Mouse (Mus musculus): ENCODE results near the gene Lfng. TPM values are rescaled to one million over a fixed set of nuclear protein-coding genes. Genes with fewer than 3 reads are reported as not detected.

The Lfng gene
- polyA plus RNA-seq, 1 experiment from 2014 or later = 7.1 TPM

DNA sequence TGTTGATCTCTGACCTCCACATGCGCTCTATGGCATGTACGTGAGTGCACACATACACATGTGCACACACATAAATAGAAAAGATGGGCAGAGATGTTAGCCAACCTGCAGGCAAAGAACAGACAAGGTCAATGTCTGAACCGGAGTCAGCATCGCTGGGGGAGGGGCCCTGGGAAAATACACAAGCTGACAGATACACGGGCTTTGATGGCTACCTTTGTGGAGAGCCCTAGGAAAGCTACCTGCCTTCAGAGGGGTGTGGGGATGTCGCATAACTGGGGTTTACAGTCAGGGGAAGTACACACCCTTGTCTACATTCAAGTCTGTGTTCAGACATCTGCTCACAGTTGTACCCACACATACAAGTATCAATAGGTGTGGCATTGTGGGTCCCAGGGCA, 31.4 kb downstream of the Lfng start:
- Histone ChIP-seq H3K9ac (ENCODE audit: low read depth, low read length) (no peak overlapping the region), H3K4me2 (replicated peaks; ENCODE audit: low read depth) (no peak overlapping the region), H3K4me1 (replicated peaks; ENCODE audit: control insufficient read depth, insufficient read depth, low read length) (no peaks in the 10 kb centered on the region), H3K27ac (ENCODE audit: low read depth, low read length) (no peak overlapping the region), H3K4me3 (ENCODE audit: low read depth, low read length) (no peak overlapping the region), H3K9me3 (ENCODE audit: control insufficient read depth) (no peaks in the 10 kb centered on the region), H3K27me3 (replicated peaks; ENCODE audit: control insufficient read depth, insufficient read depth, low read length) (no peaks in the 10 kb centered on the region), H3K36me3 (ENCODE audit: control insufficient read depth, insufficient read depth) (peaks cover 30% of the 10 kb centered on the region)
- 81% methylated on average over 6 of the region's 6 CpGs for WGBS
- TF ChIP-seq CTCF (IDR thresholded peaks at IDR 0.05; ENCODE audit: low read depth) = no peak
- no peak for ATAC-seq

DNA sequence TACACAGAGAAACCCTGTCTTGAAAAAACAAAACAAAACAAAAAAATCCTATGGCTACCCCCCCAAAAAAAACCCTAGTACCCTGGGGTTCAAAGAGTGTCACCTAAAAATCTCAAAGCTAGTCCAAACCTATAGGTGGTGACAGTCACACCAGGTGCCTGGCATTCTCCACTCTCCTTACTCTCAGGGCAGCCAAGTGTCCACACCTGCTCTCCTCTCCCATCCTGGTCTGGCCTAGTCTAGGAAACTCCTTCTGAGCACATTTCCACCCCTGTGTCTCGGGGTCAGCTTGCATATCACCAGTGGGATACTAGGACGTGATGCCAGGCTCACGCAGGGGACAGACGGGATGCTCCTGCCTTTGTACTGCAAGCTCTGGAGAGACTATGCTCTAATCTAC, 32.2 kb downstream of the Lfng start:
- no peak for TF ChIP-seq CTCF (IDR thresholded peaks at IDR 0.05; ENCODE audit: low read depth)
- Histone ChIP-seq H3K4me1 (replicated peaks; ENCODE audit: control insufficient read depth, insufficient read depth, low read length) (no peaks in the 10 kb centered on the region), H3K4me3 (ENCODE audit: low read depth, low read length) (no peak overlapping the region), H3K9ac (ENCODE audit: low read depth, low read length) (no peak overlapping the region), H3K27me3 (replicated peaks; ENCODE audit: control insufficient read depth, insufficient read depth, low read length) (no peaks in the 10 kb centered on the region), H3K4me2 (replicated peaks; ENCODE audit: low read depth) (no peak overlapping the region), H3K27ac (ENCODE audit: low read depth, low read length) (no peak overlapping the region), H3K9me3 (ENCODE audit: control insufficient read depth) (no peaks in the 10 kb centered on the region), H3K36me3 (ENCODE audit: control insufficient read depth, insufficient read depth) (peaks cover 22% of the 10 kb centered on the region)
- whole genome bisulfite sequencing = 86% methylated on average over 4 of the region's 4 CpGs
- no peak for ATAC-seq

DNA sequence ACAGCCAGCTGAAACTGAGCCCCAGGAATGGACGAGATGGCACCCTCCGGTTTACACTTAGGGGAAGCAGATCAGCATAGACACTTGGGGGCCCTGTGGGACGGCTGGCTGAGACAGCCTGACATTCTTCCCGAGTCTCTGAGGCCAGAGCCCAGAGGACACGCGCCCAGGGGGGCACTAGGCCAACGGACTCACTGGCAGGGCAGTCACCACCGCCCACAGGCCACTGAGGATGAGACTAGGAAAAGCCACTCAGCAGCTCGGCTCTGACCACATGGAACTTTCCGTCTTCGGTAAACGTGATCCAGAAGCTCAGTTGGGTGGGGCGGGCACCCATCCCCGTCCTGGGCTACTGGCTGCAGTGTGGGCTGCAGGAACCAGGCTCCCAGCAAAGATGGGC, 32.8 kb downstream of the Lfng start:
- ATAC-seq = no peak
- Histone ChIP-seq H3K4me3 (ENCODE audit: low read depth, low read length) (no peak overlapping the region), H3K4me2 (replicated peaks; ENCODE audit: low read depth) (no peak overlapping the region), H3K27ac (ENCODE audit: low read depth, low read length) (peak overlapping the region; percentile 21; the same call in 1 of the 2 replicates), H3K36me3 (ENCODE audit: control insufficient read depth, insufficient read depth) (peaks cover 16% of the 10 kb centered on the region), H3K4me1 (replicated peaks; ENCODE audit: control insufficient read depth, insufficient read depth, low read length) (no peaks in the 10 kb centered on the region), H3K9ac (ENCODE audit: low read depth, low read length) (no peak overlapping the region), H3K9me3 (ENCODE audit: control insufficient read depth) (no peaks in the 10 kb centered on the region), H3K27me3 (replicated peaks; ENCODE audit: control insufficient read depth, insufficient read depth, low read length) (no peaks in the 10 kb centered on the region)
- no peak for TF ChIP-seq CTCF (IDR thresholded peaks at IDR 0.05; ENCODE audit: low read depth)
- WGBS = 79% methylated on average over 14 of the region's 14 CpGs

DNA sequence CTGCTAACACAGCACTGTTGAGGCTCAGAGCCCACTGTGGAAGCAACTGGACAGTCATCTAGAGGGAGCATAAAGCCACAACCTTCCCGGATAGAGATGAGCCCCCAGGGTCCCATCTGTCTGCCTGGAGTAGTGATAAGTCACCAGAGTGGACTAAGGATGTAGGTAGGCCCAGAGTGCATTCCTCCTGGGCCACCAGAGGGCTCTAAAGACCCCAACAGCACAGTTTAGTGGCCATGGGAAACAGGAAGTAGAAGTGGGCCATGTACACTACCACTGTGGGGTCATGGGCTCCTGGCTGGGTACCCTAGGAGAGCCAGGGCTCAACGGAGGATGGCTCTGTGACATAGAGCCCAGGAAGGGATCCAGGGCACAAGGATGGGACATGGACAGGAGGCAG, 33.7 kb downstream of the Lfng start:
- ATAC-seq = no peak
- H3K27ac ChIP-seq (ENCODE audit: low read depth, low read length) = 0 out of 2 replicates have a peak overlapping the region, but pooled peaks have one; percentile 8

GRCm38 (mm10) chr5:140641254-140641928, 34.3 kb downstream of the Lfng start:
- Histone ChIP-seq H3K9me3 (ENCODE audit: control insufficient read depth) (no peaks in the 10 kb centered on the region), H3K27me3 (replicated peaks; ENCODE audit: control insufficient read depth, insufficient read depth, low read length) (no peaks in the 10 kb centered on the region), H3K4me1 (replicated peaks; ENCODE audit: control insufficient read depth, insufficient read depth, low read length) (0 out of 2 replicates have a peak, but pooled peaks cover 2% of the 10 kb centered on the region), H3K4me2 (replicated peaks; ENCODE audit: low read depth) (no peak overlapping the region), H3K27ac (ENCODE audit: low read depth, low read length) (peak overlapping the region; percentile 8; the same call in 1 of the 2 replicates), H3K4me3 (ENCODE audit: low read depth, low read length) (no peak overlapping the region), H3K36me3 (ENCODE audit: control insufficient read depth, insufficient read depth) (peaks cover 14% of the 10 kb centered on the region; the same call in 1 of the 2 replicates), H3K9ac (ENCODE audit: low read depth, low read length) (no peak overlapping the region)
- no peak for TF ChIP-seq CTCF (IDR thresholded peaks at IDR 0.05; ENCODE audit: low read depth)
- 66% methylated on average over 10 of the region's 10 CpGs for WGBS
- peak; percentile 32; the same call in 1 of the 2 replicates for ATAC-seq

More for the DNA sequence above, 33.7 kb downstream of the Lfng start:
- H3K9ac ChIP-seq (ENCODE audit: low read depth, low read length) = no peak overlapping the region
- H3K4me3 ChIP-seq (ENCODE audit: low read depth, low read length) = no peak overlapping the region
- 81% methylated on average over 2 of the region's 2 CpGs for WGBS
- H3K4me2 ChIP-seq (replicated peaks; ENCODE audit: low read depth) = no peak overlapping the region
- H3K36me3 ChIP-seq (ENCODE audit: control insufficient read depth, insufficient read depth) = peaks cover 11% of the 10 kb centered on the region; the same call in 1 of the 2 replicates
- H3K4me1 ChIP-seq (replicated peaks; ENCODE audit: control insufficient read depth, insufficient read depth, low read length) = no peaks in the 10 kb centered on the region
- H3K9me3 ChIP-seq (ENCODE audit: control insufficient read depth) = no peaks in the 10 kb centered on the region
- peak; percentile 59 for TF ChIP-seq CTCF (IDR thresholded peaks at IDR 0.05; ENCODE audit: low read depth)
- no peaks in the 10 kb centered on the region for H3K27me3 ChIP-seq (replicated peaks; ENCODE audit: control insufficient read depth, insufficient read depth, low read length)

- Histone ChIP-seq H3K4me3 (ENCODE audit: low read depth, low read length) (no peak overlapping the region), H3K4me2 (replicated peaks; ENCODE audit: low read depth) (no peak overlapping the region), H3K27ac (ENCODE audit: low read depth, low read length) (no peak overlapping the region; the same call in 1 of the 2 replicates), H3K4me1 (replicated peaks; ENCODE audit: control insufficient read depth, insufficient read depth, low read length) (0 out of 2 replicates have a peak, but pooled peaks cover 2% of the 10 kb centered on the region), H3K9me3 (ENCODE audit: control insufficient read depth) (no peaks in the 10 kb centered on the region), H3K36me3 (ENCODE audit: control insufficient read depth, insufficient read depth) (peaks cover 14% of the 10 kb centered on the region; the same call in 1 of the 2 replicates), H3K9ac (ENCODE audit: low read depth, low read length) (no peak overlapping the region), H3K27me3 (replicated peaks; ENCODE audit: control insufficient read depth, insufficient read depth, low read length) (no peaks in the 10 kb centered on the region)
- WGBS = 61% methylated on average over 3 of the region's 3 CpGs
- 0 out of 2 replicates have a peak, but pooled peaks have one; percentile 7 for ATAC-seq
- TF ChIP-seq CTCF (IDR thresholded peaks at IDR 0.05; ENCODE audit: low read depth) = no peak
Measured at GRCm38 (mm10) chr5:140642076-140642475, 35.0 kb downstream of the Lfng start.

All from intestine, postnatal 0 days (tissue).